Mouse (Mus musculus): ENCODE results near the gene Rab7. TPM values are rescaled to one million over a fixed set of nuclear protein-coding genes. Genes with fewer than 3 reads are reported as not detected.
"Not testable (repeated sequence)": the region's sequence is repeated elsewhere in the genome, so short reads cannot be mapped to it uniquely, and the experiment has no call there.

Rab7 gene
- polyA plus RNA-seq, 1 experiment from 2014 or later, result 378 TPM

DNA sequence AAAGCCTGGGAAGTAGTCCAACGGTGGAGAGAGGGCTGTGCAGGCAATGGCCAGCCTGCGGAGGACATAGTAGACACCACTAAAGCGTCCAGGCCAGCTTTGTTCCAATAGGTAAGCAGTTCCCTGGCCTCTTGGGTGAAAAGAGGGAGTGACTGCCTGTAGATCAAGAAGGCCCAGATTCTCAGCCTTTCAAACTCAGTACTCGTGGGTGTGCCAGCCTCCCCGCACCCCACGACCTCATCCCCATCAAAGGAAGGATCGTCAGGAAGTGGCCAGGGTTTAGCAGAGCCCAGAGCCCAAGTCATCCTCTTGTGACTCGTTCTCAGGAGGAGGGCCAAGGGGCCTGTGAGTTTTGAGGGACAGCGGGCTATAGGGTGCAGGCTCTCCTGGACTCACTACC lies 62.6 kb downstream of the Rab7 start:
- 70% methylated on average over 9 of the region's 9 CpGs for WGBS
- Histone ChIP-seq H3K9ac (replicated peaks; ENCODE audit: low read length) (peak overlapping the region; percentile 91), H3K4me1 (ENCODE audit: control insufficient read depth, insufficient read depth, low read length) (peaks cover 15% of the 10 kb centered on the region), H3K27ac (replicated peaks; ENCODE audit: low read depth, low read length) (peak overlapping the region; percentile 92; the same call in 1 of the 2 replicates), H3K9me3 (ENCODE audit: control insufficient read depth, low read length) (no peaks in the 10 kb centered on the region), H3K27me3 (ENCODE audit: control insufficient read depth, insufficient read depth, low read length) (no peaks in the 10 kb centered on the region), H3K4me3 (replicated peaks; ENCODE audit: low read depth, low read length) (peak overlapping the region; percentile 97), H3K36me3 (ENCODE audit: control insufficient read depth, insufficient read depth, low read length) (peaks cover 33% of the 10 kb centered on the region), H3K4me2 (ENCODE audit: low read length) (peak overlapping the region; percentile 81)
- ATAC-seq (ENCODE audit: low FRiP score, low TSS enrichment) (no peak), DNase-seq (no peak)

DNA sequence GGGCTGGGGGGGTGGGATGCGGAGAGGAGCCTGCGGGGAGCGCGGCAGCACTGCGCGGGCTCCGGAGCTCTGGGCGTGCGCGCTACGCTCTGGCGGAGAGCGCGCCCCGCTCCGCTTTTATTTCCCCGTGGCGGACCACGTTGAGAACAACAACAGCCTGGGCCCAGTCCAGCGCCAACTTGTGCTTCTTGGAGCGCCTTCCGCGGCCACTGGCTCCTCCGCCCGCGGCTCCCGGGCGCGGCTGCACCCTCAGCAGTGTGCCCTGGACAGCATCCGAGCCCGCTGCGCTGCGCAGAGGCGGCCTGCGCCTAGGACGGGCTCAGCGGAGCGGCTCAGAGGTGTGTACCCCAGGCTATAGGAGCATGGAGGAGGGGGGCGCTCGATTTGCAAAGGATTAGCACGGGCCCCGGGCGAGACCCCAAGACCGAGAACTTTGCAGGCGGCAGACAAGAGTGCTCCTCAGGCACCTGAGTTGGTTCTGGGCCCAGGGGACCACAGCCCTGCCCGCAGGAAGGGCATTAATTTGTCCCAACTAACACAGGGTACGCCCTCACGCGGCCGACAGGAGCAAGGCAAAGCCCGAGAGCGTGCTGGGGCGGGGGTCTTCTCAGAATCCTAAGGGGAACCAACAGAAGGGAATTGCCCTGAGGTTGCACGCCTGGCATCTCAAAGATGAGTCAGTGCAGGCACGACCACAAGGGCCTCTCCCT lies 63.4 kb downstream of the Rab7 start, which contains the start of gene H1fx:
TSS of gene H1fx (minus strand) at position 91 of the 710 bp plus-strand sequence.
- Histone ChIP-seq H3K9ac (replicated peaks; ENCODE audit: low read length) (peak within 1 kb of the TSS; percentile 91), H3K4me3 (replicated peaks; ENCODE audit: low read depth, low read length) (peak within 1 kb of the TSS; percentile 97), H3K36me3 (ENCODE audit: control insufficient read depth, insufficient read depth, low read length) (peaks cover 26% of the 10 kb centered on the region), H3K27me3 (ENCODE audit: control insufficient read depth, insufficient read depth, low read length) (no peaks in the 10 kb centered on the region), H3K9me3 (ENCODE audit: control insufficient read depth, low read length) (no peaks in the 10 kb centered on the region), H3K27ac (replicated peaks; ENCODE audit: low read depth, low read length) (peak within 1 kb of the TSS; percentile 92), H3K4me1 (ENCODE audit: control insufficient read depth, insufficient read depth, low read length) (peaks cover 15% of the 10 kb centered on the region), H3K4me2 (ENCODE audit: low read length) (peak within 1 kb of the TSS; percentile 81)
- WGBS, result under 1% methylated on average over 51 of the region's 55 CpGs
- peak; percentile 94 for DNase-seq
- ATAC-seq (ENCODE audit: low FRiP score, low TSS enrichment), result peak; percentile 83

DNA sequence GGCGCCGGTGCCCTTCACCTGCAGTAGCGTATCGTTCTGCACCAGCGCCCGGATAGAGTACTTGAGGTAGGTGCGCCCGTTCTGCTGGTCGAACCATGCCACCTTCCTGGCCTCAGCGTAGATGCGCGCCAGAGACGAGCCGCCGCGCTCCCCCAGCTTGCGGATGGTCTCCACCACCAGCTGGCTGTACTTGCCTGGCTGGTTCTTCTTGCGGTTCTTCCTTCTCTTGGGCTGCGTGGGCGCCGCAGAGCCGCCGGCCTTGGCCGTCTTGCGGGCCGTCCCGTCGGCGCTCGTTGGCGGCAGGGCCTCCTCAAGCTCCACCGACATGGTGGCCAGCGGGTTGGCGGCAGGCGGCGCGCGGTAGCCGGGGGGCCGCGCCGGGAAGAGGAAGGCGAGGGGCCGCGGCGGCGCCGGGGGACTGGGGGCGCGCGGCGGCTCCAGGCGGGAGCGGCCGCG lies 64.0 kb downstream of the Rab7 start:
- Histone ChIP-seq H3K9ac (replicated peaks; ENCODE audit: low read length) (peak overlapping the region; percentile 91), H3K36me3 (ENCODE audit: control insufficient read depth, insufficient read depth, low read length) (peaks cover 22% of the 10 kb centered on the region), H3K27ac (replicated peaks; ENCODE audit: low read depth, low read length) (peak overlapping the region; percentile 92), H3K27me3 (ENCODE audit: control insufficient read depth, insufficient read depth, low read length) (no peaks in the 10 kb centered on the region), H3K4me1 (ENCODE audit: control insufficient read depth, insufficient read depth, low read length) (peaks cover 15% of the 10 kb centered on the region), H3K9me3 (ENCODE audit: control insufficient read depth, low read length) (no peaks in the 10 kb centered on the region), H3K4me3 (replicated peaks; ENCODE audit: low read depth, low read length) (peak overlapping the region; percentile 97), H3K4me2 (ENCODE audit: low read length) (peak overlapping the region; percentile 81)
- ATAC-seq (ENCODE audit: low FRiP score, low TSS enrichment) (peak; percentile 55), DNase-seq (no peak)
- under 1% methylated on average over 56 of the region's 56 CpGs for WGBS

DNA sequence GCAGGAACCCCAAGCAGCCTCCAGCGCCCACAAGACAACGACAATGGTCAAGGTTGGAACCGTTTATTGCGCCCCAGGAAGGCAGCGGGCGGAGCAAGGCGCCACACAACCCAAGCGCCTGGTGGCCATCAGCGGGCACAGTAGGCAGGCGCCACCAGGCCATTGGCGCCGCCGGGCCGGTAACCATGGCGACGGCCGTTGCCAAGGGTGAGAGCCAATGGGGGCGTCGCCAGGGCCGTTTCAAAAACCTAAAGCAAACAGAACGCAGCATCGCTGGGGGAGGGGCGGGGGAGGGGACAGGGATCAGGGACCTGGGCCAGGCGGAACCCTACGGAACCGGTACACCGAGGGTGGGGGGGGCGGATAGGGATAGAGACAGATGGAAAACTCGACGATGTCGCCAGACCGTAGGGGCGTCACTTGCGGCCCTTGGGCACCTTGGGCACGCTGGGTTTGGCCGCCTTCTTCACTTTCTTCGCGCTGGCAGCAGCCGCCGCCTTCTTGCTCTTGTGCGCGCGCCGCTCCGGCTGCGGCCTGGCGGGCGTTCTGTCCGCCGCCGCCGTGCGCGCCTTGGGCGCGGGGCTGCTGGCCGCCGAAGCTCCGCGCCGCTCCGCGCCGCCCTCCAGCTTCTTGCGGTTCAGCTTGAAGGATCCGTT lies 64.6 kb downstream of the Rab7 start:
- Histone ChIP-seq H3K27ac (replicated peaks; ENCODE audit: low read depth, low read length) (peak overlapping the region; percentile 92), H3K4me2 (ENCODE audit: low read length) (peak overlapping the region; percentile 81), H3K36me3 (ENCODE audit: control insufficient read depth, insufficient read depth, low read length) (peaks cover 22% of the 10 kb centered on the region), H3K4me1 (ENCODE audit: control insufficient read depth, insufficient read depth, low read length) (peaks cover 15% of the 10 kb centered on the region), H3K27me3 (ENCODE audit: control insufficient read depth, insufficient read depth, low read length) (no peaks in the 10 kb centered on the region), H3K9ac (replicated peaks; ENCODE audit: low read length) (peak overlapping the region; percentile 91), H3K9me3 (ENCODE audit: control insufficient read depth, low read length) (no peaks in the 10 kb centered on the region), H3K4me3 (replicated peaks; ENCODE audit: low read depth, low read length) (peak overlapping the region; percentile 97)
- ATAC-seq (ENCODE audit: low FRiP score, low TSS enrichment) (peak; percentile 89), DNase-seq (peak; percentile 96)
- under 1% methylated on average over 66 of the region's 66 CpGs for WGBS

DNA sequence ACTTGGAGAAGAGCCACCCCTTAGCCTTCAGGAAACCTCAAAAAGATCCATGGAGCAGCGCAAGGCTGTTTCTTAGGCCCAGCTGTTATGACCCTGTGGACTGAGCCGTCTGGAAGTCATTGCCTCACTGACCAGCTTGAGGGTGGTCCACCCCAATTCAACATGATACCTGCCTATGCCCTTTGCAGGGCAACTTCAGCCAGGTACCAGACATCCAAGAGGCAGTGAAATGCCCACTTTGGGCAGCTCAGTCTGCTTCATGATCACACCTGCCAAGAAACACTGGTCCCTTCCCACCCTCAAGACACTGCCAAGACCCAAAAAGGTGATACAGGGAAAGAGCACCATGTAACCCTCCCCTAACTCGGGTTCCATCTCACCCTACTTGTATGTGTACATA lies 65.3 kb downstream of the Rab7 start:
- no peaks in the 10 kb centered on the region for H3K9me3 ChIP-seq (ENCODE audit: control insufficient read depth, low read length)
- ATAC-seq (ENCODE audit: low FRiP score, low TSS enrichment), result no peak
- peaks cover 15% of the 10 kb centered on the region for H3K4me1 ChIP-seq (ENCODE audit: control insufficient read depth, insufficient read depth, low read length)
- 66% methylated on average over 3 of the region's 3 CpGs for WGBS
- H3K36me3 ChIP-seq (ENCODE audit: control insufficient read depth, insufficient read depth, low read length), result peaks cover 15% of the 10 kb centered on the region
- H3K27ac ChIP-seq (replicated peaks; ENCODE audit: low read depth, low read length), result peak overlapping the region; percentile 92
- H3K9ac ChIP-seq (replicated peaks; ENCODE audit: low read length), result peak overlapping the region; percentile 91; the same call in 1 of the 2 replicates
- H3K4me3 ChIP-seq (replicated peaks; ENCODE audit: low read depth, low read length), result peak overlapping the region; percentile 97
- peak overlapping the region; percentile 81 for H3K4me2 ChIP-seq (ENCODE audit: low read length)
- no peak for DNase-seq
- no peaks in the 10 kb centered on the region for H3K27me3 ChIP-seq (ENCODE audit: control insufficient read depth, insufficient read depth, low read length)

DNA sequence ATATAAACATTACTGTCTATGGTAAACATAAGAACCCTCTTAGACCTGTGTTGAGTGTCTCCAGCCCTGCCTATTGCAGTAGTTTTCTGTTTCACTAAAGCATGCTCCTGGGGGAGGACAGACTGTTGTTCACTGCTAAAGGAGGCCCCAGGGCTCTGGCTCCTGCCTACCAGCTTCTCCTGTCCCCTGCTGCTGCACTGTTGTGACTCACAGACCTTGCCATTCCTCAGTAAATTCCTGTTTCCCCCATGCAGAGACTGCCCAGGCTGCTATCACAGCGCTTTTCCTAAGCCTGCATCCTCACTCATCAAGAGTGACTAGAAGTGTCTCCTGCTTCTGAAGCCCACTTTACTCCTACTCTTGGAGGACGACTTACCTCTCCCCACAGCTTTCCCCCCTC lies 75.0 kb downstream of the Rab7 start:
- no peaks in the 10 kb centered on the region for H3K27me3 ChIP-seq (ENCODE audit: control insufficient read depth, insufficient read depth, low read length)
- H3K4me1 ChIP-seq (ENCODE audit: control insufficient read depth, insufficient read depth, low read length), result no peaks in the 10 kb centered on the region
- DNase-seq, result no peak
- no peak overlapping the region for H3K9ac ChIP-seq (replicated peaks; ENCODE audit: low read length)
- H3K4me2 ChIP-seq (ENCODE audit: low read length), result no peak overlapping the region
- no peak for ATAC-seq (ENCODE audit: low FRiP score, low TSS enrichment)
- H3K27ac ChIP-seq (replicated peaks; ENCODE audit: low read depth, low read length), result no peak overlapping the region
- WGBS, result 11% methylated on average over 2 of the region's 2 CpGs
- no peaks in the 10 kb centered on the region for H3K9me3 ChIP-seq (ENCODE audit: control insufficient read depth, low read length)
- no peak overlapping the region for H3K4me3 ChIP-seq (replicated peaks; ENCODE audit: low read depth, low read length)
- no peaks in the 10 kb centered on the region for H3K36me3 ChIP-seq (ENCODE audit: control insufficient read depth, insufficient read depth, low read length)

DNA sequence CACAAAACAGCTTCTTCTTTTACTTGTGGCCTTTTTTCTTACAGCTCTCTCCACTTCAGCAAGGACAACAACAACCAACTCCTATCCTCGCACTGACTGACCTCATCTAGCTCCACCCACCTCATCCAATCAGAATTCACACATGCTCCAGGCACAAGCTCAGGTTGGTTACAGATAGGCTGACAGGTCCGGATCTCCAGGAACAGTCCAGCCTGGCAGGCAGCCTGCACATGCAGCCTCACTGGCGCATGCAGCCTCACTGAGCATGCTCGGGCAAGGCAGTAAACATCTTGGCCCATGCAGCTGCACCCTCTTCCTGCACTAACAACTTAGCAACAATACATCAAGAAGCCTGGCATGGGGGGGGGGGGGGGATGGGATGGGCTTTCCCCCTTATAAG lies 82.6 kb downstream of the Rab7 start:
- H3K27me3 ChIP-seq (ENCODE audit: control insufficient read depth, insufficient read depth, low read length); H3K9me3 ChIP-seq (ENCODE audit: control insufficient read depth, low read length); H3K36me3 ChIP-seq (ENCODE audit: control insufficient read depth, insufficient read depth, low read length); DNase-seq; ATAC-seq (ENCODE audit: low FRiP score, low TSS enrichment); H3K27ac ChIP-seq (replicated peaks; ENCODE audit: low read depth, low read length); H3K4me3 ChIP-seq (replicated peaks; ENCODE audit: low read depth, low read length); H3K9ac ChIP-seq (replicated peaks; ENCODE audit: low read length); H3K4me2 ChIP-seq (ENCODE audit: low read length); H3K4me1 ChIP-seq (ENCODE audit: control insufficient read depth, insufficient read depth, low read length): not testable (repeated sequence)
- WGBS, result 65% methylated on average over 4 of the region's 4 CpGs

Measured in midbrain, embryonic 14.5 days (tissue).